Mouse (Mus musculus) ovary, postnatal 36 days (tissue): ENCODE measurements around the gene Neurl4.

Experiments used
- DNase-seq: peaks from one replicate; pipeline ENCODE4 v3.0.0; 2022; ENCODE audit warnings: low spot score, mixed read lengths

Neurl4 gene

DNA sequence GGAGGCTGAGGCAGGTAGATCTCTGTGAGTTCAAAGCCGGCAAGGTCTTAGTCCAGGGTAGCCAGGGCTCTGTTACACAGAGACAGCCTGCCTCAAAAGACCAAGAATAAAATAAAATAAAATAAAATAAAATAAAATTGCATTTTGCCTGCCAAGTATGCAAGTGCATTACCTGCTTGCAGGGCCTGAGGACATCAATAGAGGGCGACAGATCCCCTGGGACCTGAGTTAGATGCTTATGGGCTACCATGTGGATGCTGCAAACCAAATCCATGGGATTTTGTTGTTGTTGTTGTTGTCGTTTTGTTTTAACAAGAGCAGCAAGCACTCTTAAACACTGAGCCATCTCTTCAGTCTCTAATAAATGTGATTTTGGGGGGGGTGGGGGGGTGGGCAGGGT is 31.4 kb downstream of the Neurl4 start:
- DNase-seq: no peak

DNA sequence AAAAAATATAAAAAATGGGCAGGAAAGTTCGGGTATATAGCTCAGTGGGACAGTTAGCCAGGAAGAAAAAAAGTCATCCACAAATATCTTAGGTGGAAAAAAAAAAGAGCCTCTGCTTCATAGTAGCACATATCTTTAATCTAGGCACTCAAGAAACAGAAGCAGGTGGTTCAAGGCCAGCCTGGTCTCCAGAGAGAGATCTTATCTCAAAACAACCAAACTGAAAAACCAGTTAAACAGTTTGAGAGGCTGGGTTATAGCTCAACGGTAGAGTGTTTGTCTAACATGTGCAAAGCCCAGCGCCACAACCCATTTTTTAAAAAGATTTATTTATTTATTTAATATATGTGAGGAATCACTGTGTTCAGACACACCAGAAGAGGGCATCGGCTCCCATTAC is 32.2 kb downstream of the Neurl4 start:
- no peak for DNase-seq

DNA sequence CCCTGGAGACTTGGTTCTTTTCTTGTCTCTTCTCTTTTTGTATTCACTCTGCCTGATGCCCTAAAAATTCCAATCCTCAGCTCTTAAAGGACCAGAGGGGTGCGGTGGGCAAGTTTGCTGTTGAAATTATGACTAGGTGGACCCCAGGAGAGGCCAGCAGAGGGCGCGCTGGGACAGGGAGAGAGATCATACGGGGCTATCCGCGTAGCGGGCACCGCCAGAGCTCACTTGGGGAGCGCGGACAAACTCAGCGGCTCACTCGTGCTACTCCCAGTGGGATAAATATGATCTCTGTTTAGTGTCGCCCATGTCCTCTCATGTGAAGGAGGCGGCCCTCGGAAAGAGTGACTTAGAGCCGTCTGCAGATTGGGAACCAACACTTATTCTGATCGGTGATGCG is 33.3 kb downstream of the Neurl4 start:
- DNase-seq: peak; percentile 91

- DNase-seq: no peak
Measured at GRCm38 (mm10) chr11:69934681-69935080, 33.8 kb downstream of the Neurl4 start.

- peak; percentile 82 for DNase-seq
Measured at GRCm38 (mm10) chr11:69935137-69935879, 34.4 kb downstream of the Neurl4 start, which contains the start of gene Ybx2. Gene Ybx2, plus strand, starts transcription at chr11:69935796.

GRCm38 (mm10) chr11:69936156-69936555 is 35.3 kb downstream of the Neurl4 start:
- DNase-seq: peak; percentile 20

- DNase-seq: no peak
Measured at GRCm38 (mm10) chr11:69936714-69937347, 36.0 kb downstream of the Neurl4 start.

DNA sequence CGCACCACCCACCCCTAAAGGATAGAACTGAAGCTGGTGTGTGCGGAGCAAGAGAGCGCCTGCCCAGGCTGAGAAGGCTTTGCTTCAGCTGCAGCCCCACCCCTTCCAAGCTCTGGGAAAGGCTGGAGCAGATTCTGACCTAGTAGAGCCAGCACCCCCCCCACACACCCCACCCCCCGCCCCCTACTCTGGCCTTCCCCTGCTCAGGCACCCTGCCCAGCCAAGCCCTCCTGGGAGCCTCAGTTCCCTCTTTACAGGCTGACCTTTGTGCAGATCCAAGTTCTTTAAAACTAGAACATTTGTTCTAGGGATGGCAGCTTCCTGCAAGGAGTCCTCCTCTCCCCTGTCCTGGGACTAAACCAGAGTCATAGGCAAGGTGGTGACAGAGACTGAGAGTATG is 36.5 kb downstream of the Neurl4 start:
- DNase-seq: no peak

GRCm38 (mm10) chr11:69937834-69938233 is 37.0 kb downstream of the Neurl4 start:
- DNase-seq: no peak

- DNase-seq: no peak
Measured at GRCm38 (mm10) chr11:69938401-69938979, 37.6 kb downstream of the Neurl4 start.

DNA sequence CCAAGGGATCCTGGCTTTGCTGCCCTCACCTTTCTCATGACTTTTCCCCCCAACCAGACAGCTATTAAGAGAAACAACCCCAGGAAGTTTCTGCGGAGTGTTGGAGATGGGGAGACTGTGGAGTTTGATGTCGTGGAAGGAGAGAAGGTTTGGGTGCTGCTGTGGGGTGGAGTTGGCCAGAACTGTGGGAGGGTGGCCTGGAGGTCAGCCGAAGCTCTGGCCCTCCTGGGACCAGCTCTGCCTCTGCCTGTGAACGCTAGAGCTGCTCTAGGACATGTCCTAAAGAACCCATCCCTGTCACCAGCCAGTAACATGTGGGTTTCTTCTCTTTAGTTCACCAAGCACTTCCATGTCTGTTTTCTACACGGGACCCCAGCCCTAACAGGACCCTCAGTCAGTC is 38.3 kb downstream of the Neurl4 start:
- no peak for DNase-seq

GRCm38 (mm10) chr11:69939731-69940130 is 38.9 kb downstream of the Neurl4 start:
- no peak for DNase-seq

DNA sequence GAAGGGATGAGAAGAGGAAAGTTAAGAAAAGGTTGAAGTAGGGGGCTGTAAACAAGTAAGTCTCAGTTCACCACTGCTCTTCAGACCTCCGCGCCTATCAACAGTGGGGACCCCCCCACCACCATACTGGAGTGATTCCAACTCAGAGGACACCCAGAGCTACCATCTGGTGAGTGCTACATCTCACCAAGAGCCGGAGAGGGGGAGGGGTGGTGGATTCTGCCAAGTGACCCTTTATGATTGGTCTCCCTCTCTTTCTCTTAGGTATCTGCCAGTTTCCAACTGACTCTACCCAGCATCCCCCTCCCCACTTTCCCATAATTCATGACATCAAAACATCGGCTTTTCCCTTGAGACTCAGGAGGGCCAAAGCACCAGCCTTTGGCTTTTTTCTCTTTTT is 40.1 kb downstream of the Neurl4 start:
- DNase-seq: no peak

DNA sequence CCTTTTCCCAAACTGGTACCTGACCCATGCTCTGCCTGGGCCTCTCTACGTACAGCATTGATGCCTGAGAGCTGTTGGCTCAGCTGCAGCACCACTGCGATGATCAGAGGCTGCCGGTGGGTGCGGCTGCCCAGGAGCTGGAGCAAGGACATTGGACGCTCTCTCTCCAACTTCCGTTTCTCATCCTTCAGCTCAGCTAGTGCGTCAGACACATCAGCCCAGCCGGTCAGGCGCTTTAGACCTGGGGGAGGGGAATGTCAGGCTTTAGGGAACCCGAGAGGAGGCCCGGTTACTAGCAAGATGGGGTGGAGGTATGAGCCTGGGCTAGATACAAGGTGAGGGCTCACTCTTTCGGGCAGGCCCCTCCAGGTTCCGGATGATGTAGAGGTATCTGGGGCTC is 44.3 kb downstream of the Neurl4 start:
- no peak for DNase-seq

GRCm38 (mm10) chr11:69945997-69946891 is 45.4 kb downstream of the Neurl4 start:
- DNase-seq: no peak

- DNase-seq: peak; percentile 50
Measured at GRCm38 (mm10) chr11:69947337-69948065, 46.6 kb downstream of the Neurl4 start.

GRCm38 (mm10) chr11:69948066-69948762 is 47.3 kb downstream of the Neurl4 start, which contains the start of gene Slc2a4:
Gene Slc2a4, minus strand, starts transcription at chr11:69948188.
- peak; percentile 89 for DNase-seq

GRCm38 (mm10) chr11:69948763-69949150 is 47.9 kb downstream of the Neurl4 start:
- peak; percentile 80 for DNase-seq

- no peak for DNase-seq
Measured at GRCm38 (mm10) chr11:69950807-69951459, 50.1 kb downstream of the Neurl4 start.

DNA sequence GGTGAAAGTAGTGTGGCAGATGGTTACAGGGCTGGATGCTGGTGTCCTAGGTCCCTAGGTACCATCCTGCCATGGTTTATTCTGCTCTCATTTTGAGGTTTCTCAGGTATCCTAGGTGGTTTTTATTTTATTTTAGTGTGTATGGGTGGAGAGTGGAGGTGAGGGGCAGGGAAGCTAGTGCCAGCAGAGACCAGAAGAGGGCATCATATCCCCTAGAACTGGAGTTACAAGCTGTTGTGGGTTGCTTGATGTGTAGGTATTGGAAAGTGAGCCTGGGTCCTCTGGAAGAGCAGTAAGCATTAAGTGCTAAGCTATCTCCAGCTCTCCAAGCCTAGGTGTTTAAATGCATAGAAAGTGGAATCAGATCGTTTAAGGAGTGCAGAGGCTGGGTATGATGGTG is 51.4 kb downstream of the Neurl4 start:
- no peak for DNase-seq
